Mouse (Mus musculus) fat pad, adult 2 months (tissue): ENCODE measurements around the gene Copg2.
"Not testable (repeated sequence)": the region's sequence is repeated elsewhere in the genome, so short reads cannot be mapped to it uniquely, and the experiment has no call there.

Source experiments
- DNase-seq: peaks from one replicate; pipeline ENCODE4 v3.0.0-alpha.2; 2011; ENCODE audit warnings: low read depth, low spot score; ENCODE audit errors: extremely low read depth

Gene Copg2

DNA sequence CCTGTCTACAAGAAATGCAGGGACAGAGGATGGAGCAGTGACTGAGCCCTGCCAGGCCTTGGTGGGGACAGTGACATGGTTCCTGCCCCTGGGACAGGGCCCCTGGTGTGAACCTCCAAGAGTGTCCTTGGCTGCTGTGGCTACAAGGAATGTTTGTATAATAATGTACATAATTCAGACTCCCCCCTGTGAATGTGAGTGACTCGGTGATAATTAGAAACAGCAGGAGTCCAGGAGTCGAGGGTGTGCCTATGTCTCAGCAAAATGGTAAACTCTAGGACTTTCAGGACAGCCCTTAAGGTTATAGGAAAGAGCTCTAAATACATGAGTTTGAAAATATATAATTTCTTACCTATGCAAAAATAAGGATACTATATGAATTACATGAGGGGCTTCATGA lies 64.4 kb downstream of the Copg2 start:
- no peak for DNase-seq

DNA sequence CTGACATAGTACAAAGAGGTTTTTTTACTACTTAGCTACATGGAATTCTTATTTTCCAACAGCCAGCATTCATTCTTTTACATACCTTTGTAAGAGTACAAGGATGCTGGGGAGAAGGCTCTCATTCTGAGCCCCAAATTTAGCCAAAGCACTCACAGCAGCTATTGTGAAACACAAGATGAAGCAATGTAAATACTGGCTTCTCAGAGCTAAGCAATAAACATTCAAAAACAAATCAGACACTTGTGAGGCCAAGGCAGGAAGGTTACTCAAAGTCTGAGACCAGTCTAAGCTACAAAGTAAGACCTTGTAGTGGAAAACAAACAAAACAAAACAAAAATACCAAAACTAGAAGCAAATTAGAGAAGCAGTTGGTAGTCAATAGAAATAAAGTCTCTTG lies 83.0 kb downstream of the Copg2 start:
- no peak for DNase-seq

DNA sequence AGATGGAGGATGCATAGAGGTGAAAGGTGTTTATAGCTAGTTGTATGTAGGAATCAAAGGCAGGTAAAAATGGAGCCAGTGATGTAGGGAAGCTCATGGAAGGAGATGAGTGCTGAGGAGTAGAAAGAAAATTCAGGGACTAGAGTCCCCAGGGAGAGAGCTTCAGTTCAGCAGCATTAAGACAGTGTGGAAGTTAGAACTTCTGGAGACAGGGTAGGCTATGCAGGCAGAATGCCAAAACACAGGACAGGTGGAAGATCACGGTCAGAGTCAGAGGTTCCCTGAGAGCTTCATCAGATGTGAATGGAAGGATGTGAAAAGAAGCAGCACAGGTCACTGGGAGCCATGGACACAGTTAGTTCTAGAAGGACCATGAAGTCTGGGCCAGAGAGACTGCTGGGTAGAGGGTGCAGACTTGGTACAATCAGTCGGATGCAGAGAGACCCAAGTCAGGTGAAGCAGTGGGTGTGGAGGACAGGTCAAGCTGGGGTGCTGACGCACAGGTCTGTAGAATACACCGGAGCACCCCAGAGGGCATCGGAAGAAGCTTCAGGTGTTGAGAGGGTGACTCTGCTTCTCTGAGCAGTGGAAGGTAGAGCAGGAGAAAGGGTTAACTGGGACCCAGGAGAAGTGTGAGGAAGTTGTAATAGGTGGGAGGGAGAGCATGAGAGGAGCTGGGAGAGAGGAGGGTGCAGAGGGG lies 91.4 kb downstream of the Copg2 start:
- DNase-seq = no peak

GRCm38 (mm10) chr6:30804389-30805052 lies 92.1 kb downstream of the Copg2 start:
- not testable (repeated sequence) for DNase-seq

DNA sequence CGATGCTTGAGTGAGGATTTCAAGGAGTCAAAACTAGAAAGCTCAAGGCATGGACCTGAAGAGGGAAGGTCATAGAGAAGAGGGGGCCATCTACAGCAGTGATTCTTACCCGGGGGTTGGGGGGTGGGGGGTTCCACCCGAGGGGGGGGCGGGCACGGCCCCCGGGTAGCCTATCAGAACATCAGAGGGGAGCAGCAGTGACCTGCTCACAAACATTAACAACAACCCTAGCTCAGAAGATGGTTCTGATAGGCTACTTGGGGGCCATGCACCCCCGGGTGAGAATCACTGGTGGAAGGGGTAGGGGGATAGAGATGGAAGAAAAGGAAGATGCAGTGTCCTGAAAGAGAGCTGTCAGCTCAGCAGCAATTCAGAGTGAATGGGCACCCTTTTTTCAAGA lies 93.7 kb downstream of the Copg2 start:
- not testable (repeated sequence) for DNase-seq

DNA sequence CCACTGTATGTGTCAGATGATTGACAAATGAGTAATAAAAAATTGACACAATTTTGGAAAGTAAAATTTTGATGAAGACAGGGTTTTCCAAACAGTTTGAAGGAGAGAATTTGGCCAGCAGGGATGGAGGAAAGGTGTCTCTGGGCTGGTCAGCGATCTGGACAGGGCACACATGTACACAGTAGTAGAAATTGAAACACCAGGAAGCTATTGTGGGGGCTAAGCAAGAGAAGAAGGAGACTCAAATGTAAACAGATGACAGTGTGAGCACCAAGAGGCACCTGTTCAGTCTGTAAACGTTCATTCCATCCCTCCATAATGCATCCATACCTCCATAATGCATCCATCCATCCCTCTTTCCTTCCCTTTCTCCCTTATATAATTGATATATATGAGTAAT lies 145.4 kb downstream of the Copg2 start:
- no peak for DNase-seq

DNA sequence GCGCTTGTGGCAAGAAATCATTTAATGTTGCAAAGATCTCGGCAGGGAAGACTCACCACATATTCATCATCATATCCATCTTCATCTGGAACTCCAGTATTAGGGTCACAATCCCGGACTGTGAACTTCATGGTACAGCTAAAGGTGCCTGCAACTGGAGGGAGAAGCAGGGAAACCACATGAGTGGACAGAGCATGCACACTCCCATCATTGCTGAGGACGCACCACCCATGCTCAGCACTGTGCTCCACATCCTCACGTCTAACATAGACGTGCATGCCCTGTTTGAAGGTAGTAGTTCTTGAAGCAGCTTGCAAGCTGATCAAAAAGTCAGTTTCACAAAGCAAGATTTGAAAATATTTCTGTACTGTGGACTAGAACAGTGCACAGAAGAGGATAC lies 146.1 kb downstream of the Copg2 start:
- no peak for DNase-seq

GRCm38 (mm10) chr6:30749892-30750291 lies 146.7 kb downstream of the Copg2 start:
- DNase-seq = no peak

DNA sequence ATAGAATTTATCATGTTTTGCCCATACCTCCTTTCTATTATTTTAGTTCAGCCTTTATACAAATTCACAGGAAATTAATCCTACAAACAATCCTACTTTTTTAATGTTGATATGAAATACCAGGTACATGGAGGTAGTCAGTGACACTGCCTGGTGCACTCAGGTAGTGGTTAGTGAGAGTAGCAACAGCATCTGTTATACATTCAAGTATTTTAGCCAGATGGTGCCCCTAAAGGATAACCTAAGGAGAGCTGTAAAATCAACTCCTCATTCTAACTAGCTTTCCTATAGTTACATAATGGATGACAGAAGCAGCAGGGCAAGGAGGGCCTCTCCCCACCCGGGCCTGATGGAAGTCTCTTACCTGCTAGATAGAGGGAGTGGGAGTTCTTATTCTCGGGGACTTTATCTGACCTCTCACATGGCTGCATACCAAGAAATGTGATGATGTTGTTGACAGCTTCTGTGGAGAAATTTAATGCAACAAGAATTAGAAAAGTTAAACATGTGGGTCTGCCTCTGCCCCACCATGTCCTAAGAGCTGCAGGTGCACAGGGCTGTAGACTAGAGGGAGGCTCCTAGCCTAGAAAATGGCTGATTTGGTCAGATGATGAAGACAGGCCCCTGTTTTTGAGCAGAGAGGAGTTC lies 147.4 kb downstream of the Copg2 start:
- no peak for DNase-seq

- no peak for DNase-seq
Measured at GRCm38 (mm10) chr6:30748358-30748910, 148.2 kb downstream of the Copg2 start.

GRCm38 (mm10) chr6:30747631-30748357 lies 148.8 kb downstream of the Copg2 start:
- no peak for DNase-seq

DNA sequence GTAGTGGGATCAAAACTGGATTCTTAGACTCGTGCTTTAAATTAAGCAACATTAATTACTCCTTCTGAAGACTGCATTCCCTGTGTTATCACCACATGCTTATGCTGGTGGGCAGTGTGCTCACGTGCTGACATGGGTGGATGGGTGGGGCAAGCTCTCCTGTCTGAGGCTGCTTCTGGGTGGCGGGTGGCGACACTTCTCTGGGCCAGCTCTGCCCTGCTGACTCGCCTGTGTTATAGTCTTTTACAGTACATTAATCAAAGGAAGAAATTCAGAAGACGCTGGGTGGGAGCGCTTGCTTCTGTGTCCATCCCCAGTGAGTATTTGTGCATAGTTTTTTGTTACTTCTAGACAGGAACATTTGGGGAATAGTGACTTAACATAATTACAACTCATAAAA lies 151.0 kb downstream of the Copg2 start:
- no peak for DNase-seq

DNA sequence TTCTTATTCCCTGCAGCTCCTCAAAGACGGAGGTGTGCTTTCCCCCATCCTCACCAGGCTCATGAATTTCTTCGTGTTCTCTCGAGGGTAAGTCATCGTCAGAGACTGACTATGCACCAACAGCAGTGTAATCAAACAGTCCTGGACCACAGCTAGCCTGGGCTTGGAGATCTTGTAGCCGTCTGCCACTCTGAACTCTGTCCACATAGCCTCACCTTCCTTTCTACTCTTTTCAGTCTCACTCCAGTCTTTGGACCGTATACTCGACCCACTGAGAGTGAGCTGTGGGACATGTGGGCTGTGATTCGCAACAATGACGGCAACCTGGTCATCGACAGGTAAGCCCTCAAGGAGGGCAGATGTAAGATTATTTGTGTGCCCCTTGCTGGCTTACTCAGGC lies 151.7 kb downstream of the Copg2 start:
- no peak for DNase-seq

DNA sequence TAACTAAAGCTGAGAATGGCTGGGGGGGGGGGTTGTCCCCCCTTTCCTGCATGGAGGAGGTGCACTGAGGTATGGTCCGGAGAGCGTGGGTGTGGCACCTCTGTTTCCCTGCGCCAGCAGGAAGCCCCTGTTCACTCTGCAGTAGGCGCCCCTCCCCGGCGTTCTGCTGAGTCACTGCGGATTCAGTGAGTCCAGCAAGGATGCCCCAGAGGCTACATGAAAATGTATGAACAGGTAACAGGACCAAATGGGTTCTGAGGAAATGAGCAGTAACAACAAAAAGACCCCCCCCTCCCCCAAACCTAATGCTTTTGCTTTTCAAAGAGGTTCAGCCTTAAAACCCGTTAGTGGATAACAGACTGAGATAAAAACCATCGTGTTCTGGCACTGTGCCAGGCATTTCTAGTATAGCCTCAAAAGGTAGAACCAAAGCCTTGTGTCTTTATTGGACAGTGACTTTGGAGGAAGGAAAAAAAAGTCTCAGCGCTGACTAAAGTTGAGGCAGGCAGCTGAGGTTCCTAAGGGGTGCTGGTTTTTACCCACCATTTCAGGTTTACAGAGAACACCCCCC lies 157.3 kb downstream of the Copg2 start:
- DNase-seq = no peak

GRCm38 (mm10) chr6:30738464-30739006 lies 158.1 kb downstream of the Copg2 start:
- no peak for DNase-seq

DNA sequence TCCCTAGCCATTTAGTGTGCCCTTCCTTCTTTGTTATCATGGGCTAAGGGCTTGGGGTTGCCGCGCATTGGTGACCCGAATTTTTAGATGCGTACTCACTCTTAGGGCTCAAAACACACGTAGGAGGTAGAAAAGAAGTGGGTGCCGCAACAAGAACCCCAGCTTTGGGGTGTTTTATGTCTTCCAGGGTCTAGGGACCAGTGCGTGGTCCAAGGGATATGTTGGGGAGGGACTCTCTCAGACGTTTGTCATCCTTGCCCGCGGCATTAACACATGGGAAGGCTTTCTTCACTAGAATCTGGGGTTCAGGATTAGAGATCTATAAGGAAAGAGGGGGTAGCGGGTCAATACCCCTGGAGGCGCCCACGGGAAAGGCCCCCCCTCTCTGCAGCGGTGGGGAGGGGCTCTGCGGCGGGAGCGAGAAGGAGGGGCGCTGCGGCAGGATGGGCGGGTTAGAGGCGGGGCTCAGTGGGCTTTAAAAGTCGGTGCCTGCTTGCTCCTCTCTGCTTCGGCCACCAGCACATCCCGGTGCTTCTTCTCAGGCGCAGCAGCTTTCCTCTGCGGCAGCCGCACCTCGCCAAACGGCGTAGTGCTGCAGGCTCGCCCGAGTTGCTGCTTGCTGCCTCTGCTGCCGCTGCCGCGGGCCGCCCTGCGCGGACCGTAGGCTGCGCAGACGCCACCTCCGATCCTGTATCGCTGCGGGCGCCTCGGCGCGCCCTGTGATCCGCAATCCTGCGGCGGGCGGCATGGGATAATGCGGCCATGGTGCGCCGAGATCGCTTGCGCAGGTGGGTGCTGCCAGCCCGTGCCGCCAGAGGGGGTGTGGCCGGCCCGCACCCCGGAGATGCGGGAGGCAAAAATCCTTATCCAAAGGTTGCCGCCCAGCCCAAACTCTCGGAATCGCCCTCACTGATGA lies 158.8 kb downstream of the Copg2 start:
- DNase-seq = no peak

- DNase-seq = no peak
Measured at GRCm38 (mm10) chr6:30736864-30737547, 159.6 kb downstream of the Copg2 start.

- no peak for DNase-seq
Measured at GRCm38 (mm10) chr6:30736372-30736762, 160.2 kb downstream of the Copg2 start.

DNA sequence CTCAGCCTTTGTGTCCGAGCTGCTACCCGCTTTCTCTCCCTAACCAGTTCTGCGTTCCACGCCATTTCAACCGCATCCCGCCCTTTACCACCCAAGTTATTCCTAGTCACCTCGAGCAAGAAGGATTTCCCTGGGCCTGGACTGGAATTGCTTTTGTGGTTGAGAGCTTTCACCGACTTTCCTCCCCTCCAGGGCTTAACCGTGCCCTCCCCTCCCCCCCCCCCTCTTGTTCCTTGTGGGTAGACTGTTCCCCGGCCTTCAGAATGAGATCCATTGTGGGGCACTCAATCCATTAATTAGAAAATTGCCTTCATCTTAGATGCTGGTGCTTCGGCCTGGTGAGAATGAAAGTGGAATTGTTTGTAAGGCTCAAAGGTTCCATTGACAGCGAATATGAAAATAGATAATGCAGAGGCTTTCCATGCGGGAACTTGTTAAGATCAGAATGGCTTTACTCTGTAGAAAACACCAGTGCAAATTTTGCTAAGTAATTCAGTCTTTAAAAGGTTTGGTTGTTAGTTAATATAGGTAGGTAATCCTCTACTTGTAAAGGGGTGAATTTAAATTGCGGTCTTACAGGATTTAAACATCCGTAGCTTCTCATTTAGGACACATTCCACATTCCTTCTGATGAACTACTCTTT lies 160.7 kb downstream of the Copg2 start:
- DNase-seq = no peak
